Mouse (Mus musculus) left cerebral cortex, postnatal 14 days (tissue): ENCODE results near the gene Olfr855. TPM values are rescaled to one million over a fixed set of nuclear protein-coding genes. Genes with fewer than 3 reads are reported as not detected.

ENCODE experiments used
- DNase-seq, 2 experiments: peaks; one replicate each; pipeline ENCODE4 v3.0.0; 2021 to 2022; ENCODE audit warnings: low spot score in 2 of 2, mixed read lengths in 1 of 2
- intact Hi-C: fragments of 180-260 bp; cut with DNase I; formaldehyde crosslinking; loops from one replicate; pipeline ENCODE4 v1.15.1; 2025
- long read RNA-seq, 2 experiments: library from polyadenylated mRNA; stranded (forward); transcript quantifications; one replicate each; pipeline ENCODE4 v2.0.0; 2021
- total RNA-seq, 2 experiments: library from RNA; stranded (reverse); gene quantifications; 2 replicates each; pipeline ENCODE4 v1.2.3; 2021

Gene Olfr855
- total RNA-seq: not detected
- long read RNA-seq, experiment 1: 0 reads
- long read RNA-seq, experiment 2: 0 reads

GRCm38 (mm10) chr9:19582317-19582716 lies at the start of gene Olfr855:
TSS of gene Olfr855 (plus strand) at chr9:19582617.
- intact Hi-C loops: no loop called here

GRCm38 (mm10) chr9:19540976-19541375 lies 41.4 kb upstream of the Olfr855 start, which contains the start of gene Olfr853:
TSS of gene Olfr853 (minus strand) at chr9:19541076.
- intact Hi-C loops: no loop called here
- no peak for DNase-seq

More at GRCm38 (mm10) chr9:19582317-19582716, at the start of gene Olfr855:
- DNase-seq: no peak

- intact Hi-C loops: no loop called here
- DNase-seq: no peak
These were observed 15.1 kb upstream of the Olfr855 start, which contains the start of gene Olfr854 for GRCm38 (mm10) chr9:19567282-19567681. TSS of gene Olfr854 (minus strand) at chr9:19567382.

- intact Hi-C loops: no loop called here
- DNase-seq: no peak
These were observed 38.9 kb downstream of the Olfr855 start for GRCm38 (mm10) chr9:19621297-19621696.

DNA sequence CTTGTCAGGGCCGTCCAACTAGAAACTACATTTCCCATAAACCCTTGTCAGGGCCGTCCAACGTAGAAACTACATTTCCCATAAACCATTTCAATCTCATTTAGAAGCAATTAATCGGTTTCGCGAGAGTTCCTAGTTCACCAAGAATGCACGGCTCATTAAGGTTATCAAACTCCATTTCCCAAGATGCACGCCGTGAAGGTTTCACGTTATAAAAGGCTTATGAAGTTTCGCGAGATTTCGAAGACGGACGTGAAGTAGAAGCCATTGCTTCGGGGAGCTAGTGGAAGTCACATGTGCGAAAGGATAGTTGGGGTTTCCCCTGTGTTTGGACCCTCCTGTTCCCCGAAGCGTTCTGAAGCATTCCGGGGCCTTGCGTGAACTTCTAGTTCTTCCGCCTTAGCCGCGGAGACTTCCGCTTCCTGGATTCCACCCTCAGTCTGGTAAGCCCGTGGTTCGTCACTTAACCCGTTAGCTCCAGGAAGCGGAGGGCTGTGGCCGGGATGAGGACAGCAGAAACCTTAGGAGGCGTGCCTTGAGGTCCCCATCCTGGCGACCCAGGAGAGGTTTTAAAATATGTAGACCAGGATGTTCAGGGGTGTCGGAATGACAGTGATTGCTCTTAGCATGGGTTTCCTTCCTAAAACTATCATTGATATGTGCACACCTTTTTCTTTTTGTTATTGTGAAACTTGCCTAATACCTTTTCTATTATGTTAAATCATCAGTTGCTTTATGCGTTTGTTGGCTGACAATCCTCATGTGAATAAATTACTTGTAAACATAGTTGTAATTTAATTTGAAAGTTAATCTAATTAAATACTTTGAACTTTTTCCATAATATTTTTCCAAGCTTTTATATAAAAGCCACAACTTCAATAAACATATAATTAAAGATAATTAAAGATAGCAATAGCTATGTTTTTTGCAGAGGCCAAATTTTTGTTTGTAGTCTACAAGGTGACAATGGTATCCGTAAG lies 39.7 kb downstream of the Olfr855 start, which contains the start of gene Zfp317:
Gene Zfp317 (plus strand): TSS at position 260 of the 980 bp plus-strand sequence.
- DNase-seq: peak; percentile 92 to 99
- intact Hi-C loops: no loop called here

DNA sequence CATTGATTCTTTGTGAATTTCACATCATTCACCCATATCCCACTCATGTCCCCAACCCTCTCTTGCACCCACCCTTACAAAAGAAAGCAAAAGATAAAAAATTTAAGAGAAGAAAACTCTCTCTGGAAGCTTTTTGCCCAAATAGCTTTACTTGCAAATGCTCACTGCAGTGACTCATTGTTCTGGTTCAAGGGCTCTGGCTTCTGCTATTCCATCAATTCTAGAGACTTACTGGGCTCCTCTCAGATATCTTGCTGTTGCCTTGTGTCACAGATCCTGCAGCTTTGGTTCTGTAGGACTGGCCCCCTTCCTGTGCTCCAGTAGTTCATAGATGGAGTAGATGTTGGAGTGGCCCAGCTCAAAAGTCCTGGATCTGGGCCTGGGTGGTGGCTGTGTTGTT lies 47.2 kb downstream of the Olfr855 start:
- DNase-seq: no peak
- intact Hi-C loops: no loop called here

Other genes starting within 250 kb of the Olfr855 start
- not detected for gene Olfr845, start 246.2 kb upstream of the Olfr855 start, total RNA-seq
- not detected for gene Olfr846, start 218.6 kb upstream of the Olfr855 start, total RNA-seq
- not detected for gene Olfr847, start 203.9 kb upstream of the Olfr855 start, total RNA-seq
- gene Olfr849, start 142.4 kb upstream of the Olfr855 start, total RNA-seq: not detected
- not detected for gene Olfr850, start 104.4 kb upstream of the Olfr855 start, total RNA-seq
- not detected for gene Olfr851, start 89.3 kb upstream of the Olfr855 start, total RNA-seq
- not detected for gene Olfr853, start 41.5 kb upstream of the Olfr855 start, total RNA-seq
- not detected for gene Olfr854, start 15.2 kb upstream of the Olfr855 start, total RNA-seq
- gene Zfp317, start 39.5 kb downstream of the Olfr855 start, total RNA-seq: 10 to 100 TPM; 18.7 to 22.3 TPM
- not detected for gene Olfr857, start 126.8 kb downstream of the Olfr855 start, total RNA-seq
- not detected for gene Olfr58, start 197.7 kb downstream of the Olfr855 start, total RNA-seq
- gene Olfr859, start 222.3 kb downstream of the Olfr855 start, total RNA-seq: not detected